Mouse (Mus musculus) adrenal gland (tissue): ENCODE data around the gene Prm3.
"Not testable (repeated sequence)": the region's sequence is repeated elsewhere in the genome, so short reads cannot be mapped to it uniquely, and the experiment has no call there.

ENCODE experiments used
- intact Hi-C: fragments of 180-260 bp; cut with DNase I; formaldehyde crosslinking; loops from one replicate; pipeline ENCODE4 v1.15.1; 2025

Prm3 gene

GRCm38 (mm10) chr16:10802420-10802819, 11.7 kb upstream of the Prm3 start:
- intact Hi-C loops = not testable (repeated sequence)

GRCm38 (mm10) chr16:10796034-10796433, 5.3 kb upstream of the Prm3 start, which contains the start of gene Prm2:
Gene Prm2 (minus strand): TSS chr16:10796134.
- intact Hi-C loops = no loop called here

- intact Hi-C loops = loop anchor here (5.0 to 10.0 kb wide), 3 partner anchors 56 to 147 kb away; no protein-coding TSS in a partner anchor
Measured at GRCm38 (mm10) chr16:10788866-10789265, 1.8 kb downstream of the Prm3 start.

GRCm38 (mm10) chr16:10788271-10788670, 2.4 kb downstream of the Prm3 start, which contains the start of gene Tnp2:
Gene Tnp2 (minus strand): TSS chr16:10788660.
- intact Hi-C loops = loop anchor here (5.0 to 10.0 kb wide), 3 partner anchors 57 to 146 kb away; no protein-coding TSS in a partner anchor

- intact Hi-C loops = loop anchor here (5.0 to 10.0 kb wide), 3 partner anchors 57 to 145 kb away; no protein-coding TSS in a partner anchor
Measured at GRCm38 (mm10) chr16:10787548-10788058, 3.1 kb downstream of the Prm3 start.

DNA sequence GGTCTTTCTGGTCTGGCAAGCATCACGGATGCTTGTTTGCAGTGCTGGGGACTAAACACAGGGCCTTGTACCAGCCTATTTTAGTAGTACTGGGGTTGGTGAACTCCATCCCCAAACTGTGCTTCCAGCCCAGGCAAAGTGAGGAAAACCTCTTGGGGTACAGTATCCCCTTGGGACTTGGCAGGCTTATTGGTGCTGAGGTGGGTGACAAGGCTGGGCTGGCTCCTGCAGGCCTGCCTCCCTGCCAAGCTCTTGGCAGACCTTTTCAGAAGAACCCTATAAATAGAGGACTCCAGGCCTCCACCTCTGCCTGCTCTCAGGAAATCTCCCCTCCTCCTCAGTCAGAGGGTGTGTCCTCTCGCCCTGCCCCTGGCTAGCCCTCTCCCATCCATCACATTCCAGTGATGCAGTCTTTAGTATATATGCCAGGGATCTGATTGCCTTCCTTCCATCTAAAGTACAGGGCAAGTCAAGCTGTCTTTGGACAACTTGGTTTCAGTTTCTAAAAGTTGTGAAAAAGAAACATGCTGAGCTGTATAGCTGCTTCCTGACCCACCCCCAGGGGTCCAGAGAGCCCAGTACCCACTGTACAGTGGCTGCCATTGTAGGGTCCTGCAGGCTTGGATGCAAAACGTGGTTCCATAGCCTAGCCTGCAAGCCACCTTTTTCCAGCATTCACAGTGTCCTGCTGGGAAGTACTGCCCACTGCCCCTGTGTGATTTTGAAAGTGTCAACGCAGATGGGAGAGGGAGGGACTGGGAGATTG, 3.7 kb downstream of the Prm3 start:
- intact Hi-C loops = loop anchor here (5.0 to 10.0 kb wide), 3 partner anchors 58 to 145 kb away; no protein-coding TSS in a partner anchor

- intact Hi-C loops = loop anchor here (5.0 to 10.0 kb wide), 3 partner anchors 59 to 144 kb away; no protein-coding TSS in a partner anchor
Measured at GRCm38 (mm10) chr16:10786288-10786687, 4.4 kb downstream of the Prm3 start.

DNA sequence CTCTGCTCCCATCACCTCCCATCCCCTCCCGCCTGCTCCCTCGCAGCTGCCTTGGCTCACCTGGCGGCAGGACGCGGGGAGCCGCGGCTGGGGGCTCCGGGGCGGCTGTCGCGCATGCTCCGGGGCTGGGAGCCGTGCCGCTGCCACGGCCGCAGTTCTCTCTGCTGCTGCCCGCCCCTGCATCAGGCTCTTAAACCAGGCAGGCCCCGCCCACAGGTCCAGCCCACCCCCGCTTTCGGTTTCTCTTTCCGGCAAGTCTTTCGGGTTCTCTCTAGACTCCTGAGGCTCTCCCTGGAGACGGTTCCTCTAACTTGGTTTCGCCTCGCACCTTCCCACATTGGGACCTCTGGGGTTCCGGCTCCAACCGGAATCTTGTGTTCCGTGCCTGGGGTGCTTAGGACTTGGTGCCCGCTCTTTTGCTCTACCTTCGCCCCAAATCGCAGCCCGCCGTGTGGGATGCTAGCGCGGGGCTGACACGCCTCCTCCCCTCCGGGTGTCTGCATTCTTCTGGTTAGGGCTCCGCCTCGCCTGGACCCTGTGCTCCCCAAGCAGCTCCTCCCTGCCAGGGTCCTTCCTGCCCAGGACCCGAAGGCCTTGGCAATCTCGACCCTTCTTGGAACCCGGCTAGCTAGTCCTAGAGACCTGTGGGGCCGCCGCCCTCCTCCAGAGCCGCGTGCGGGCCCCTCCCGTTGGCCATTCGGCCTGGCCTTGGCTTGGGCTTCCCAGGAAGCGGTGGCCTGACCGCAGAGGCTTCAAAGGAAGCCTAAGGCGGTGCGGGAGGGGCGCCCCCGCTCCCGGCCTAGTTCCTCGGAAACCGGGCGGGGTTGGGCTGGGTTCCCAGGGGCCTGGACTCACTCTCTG, 5.1 kb downstream of the Prm3 start, which contains the start of gene Socs1:
Socs1 (minus strand) TSS at position 166 of the 861 bp plus-strand sequence.
- intact Hi-C loops = loop anchor here (5.0 to 10.0 kb wide), 3 partner anchors 59 to 143 kb away; no protein-coding TSS in a partner anchor

GRCm38 (mm10) chr16:10784793-10785370, 5.8 kb downstream of the Prm3 start:
- intact Hi-C loops = loop anchor here (5.0 to 10.0 kb wide), 5 partner anchors 60 to 213 kb away; no protein-coding TSS in a partner anchor

DNA sequence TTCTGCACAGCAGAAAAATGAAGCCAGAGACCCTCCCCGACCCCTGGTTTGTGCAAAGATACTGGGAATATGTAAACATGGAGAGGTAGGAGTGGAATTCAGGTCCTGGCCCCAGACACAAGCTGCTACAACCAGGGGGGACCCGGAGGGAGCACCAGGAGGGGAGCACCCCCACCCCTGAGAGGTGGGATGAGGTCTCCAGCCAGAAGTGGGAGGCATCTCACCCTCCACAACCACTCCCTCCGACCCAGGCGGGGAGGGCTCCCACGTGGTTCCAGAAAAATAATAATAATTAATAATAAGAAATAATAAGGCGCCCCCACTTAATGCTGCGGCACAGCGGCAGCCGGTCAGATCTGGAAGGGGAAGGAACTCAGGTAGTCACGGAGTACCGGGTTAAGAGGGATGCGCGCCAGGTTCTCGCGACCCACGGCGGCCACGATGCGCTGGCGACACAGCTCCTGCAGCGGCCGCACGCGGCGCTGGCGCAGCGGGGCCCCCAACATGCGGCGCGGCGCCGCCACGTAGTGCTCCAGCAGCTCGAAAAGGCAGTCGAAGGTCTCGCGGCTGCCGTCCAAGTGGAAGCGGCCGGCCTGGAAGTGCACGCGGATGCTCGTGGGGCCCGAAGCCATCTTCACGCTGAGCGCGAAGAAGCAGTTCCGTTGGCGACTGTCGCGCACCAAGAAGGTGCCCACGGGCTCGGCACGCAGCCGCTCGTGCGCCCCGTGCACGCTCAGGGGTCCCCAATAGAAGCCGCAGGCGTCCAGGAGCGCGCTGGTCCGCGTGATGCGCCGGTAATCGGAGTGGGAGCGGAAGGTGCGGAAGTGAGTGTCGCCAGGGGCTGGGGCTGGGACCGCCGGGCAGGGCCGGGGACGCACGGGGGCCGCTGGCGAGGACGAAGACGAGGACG, 6.6 kb downstream of the Prm3 start:
- intact Hi-C loops = loop anchor here (5.0 to 10.0 kb wide), 3 partner anchors 61 to 212 kb away; no protein-coding TSS in a partner anchor

DNA sequence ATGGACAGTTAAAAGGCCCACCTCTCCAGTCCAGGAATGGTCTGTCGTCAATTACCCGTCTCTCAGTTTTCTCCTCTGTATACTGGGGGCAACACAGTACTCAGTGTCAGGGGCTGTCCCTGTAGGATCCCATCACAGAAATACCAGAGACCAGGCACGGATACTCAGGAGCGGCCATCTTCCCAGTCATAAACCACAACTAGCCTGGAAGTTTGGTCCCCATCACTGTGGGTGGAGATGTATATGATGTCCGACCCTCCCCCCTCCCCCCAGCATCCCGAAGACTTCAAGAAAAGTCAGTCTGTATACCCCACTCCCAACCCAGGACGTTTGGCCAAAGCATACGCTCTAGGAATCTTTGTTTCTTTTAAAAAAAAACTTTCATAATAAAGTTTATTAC, 7.3 kb downstream of the Prm3 start:
- intact Hi-C loops = loop anchor here (5.0 to 10.0 kb wide), 3 partner anchors 61 to 211 kb away; no protein-coding TSS in a partner anchor

- intact Hi-C loops = loop anchor here (5.0 to 10.0 kb wide), 3 partner anchors 62 to 211 kb away; no protein-coding TSS in a partner anchor
Measured at GRCm38 (mm10) chr16:10783152-10783434, 7.6 kb downstream of the Prm3 start.

- intact Hi-C loops = loop anchor here (5.0 to 10.0 kb wide), 3 partner anchors 62 to 210 kb away; no protein-coding TSS in a partner anchor
Measured at GRCm38 (mm10) chr16:10782377-10783151, 8.2 kb downstream of the Prm3 start.

DNA sequence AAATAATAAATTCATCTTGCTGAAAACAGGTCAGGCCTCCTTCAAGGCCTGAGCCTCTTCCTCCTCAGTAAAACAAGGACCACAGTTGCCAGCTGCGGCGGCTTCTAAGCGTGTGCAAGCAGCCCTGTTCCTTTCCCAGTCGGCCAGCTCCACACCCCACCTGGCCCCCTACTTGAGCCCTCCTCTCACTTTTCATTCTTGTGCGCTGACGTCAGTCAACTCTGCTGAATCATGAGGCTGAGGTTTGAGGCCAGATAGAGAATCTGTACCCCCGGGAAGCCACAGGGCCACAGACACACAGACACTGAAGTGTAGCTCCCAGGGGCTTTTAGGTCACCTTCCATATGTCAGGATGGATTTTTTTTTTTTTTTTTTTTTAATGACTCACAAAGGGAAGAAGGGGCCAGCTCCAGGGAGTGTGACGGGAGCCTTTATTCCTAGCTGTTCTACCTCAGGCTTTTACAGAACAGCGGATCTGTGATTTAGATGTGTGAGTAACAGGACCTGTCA, 8.8 kb downstream of the Prm3 start:
- intact Hi-C loops = loop anchor here (5.0 to 10.0 kb wide), 3 partner anchors 63 to 210 kb away; no protein-coding TSS in a partner anchor

DNA sequence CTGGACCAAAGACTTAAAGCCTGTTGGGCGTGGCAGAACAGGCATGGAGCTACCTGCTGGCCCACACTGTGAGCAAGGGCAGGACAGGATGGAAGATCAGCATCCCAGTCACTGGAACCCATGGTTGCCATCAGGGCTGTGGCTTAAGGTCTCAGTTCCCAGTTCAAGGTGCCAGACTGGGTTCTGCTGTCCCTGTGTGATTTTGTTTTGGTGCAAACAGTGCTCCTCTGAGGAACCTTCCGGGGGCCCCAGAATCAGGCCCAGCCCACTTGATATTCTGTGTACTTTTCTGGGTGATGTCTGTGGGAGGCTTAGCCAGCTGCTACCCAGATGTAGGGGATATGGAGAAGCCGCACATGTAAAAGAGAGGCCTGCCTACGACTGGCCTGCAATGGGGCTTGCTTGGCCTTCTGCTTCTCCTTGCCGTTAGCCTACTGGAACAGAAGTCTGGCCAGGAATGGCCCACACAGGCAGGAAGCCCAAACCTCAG, 10.0 kb downstream of the Prm3 start:
- intact Hi-C loops = loop anchor here (5.0 to 10.0 kb wide), 3 partner anchors 64 to 208 kb away; no protein-coding TSS in a partner anchor

DNA sequence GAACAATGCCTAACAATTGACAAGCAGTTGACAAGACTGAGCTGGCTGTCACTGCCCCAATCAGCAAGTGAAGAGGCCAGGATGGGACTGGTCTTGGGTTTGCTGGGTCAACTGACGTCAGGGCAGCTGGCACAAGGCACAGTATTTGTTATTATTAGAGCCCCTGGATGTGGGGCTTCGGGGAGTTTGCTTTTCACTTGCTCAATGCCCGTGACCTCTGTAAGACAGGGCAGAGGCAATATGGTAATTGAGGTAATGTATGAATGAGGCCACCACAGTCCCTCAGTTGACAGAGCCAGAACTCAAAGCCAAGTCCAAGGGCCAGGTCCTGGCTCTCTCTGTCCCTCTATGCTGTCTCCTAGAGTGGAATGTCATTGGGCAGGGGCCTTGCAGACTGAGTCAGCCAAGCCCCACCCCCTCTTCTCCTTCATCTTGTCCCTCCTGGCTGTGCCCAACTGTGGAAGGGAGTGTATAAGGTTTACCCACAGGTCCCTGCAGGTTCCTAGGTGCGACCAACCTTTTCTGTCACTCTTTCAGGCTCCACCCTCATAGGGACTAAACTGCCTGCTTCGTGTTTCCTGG, 13.0 kb downstream of the Prm3 start:
- intact Hi-C loops = no loop called here

GRCm38 (mm10) chr16:10776322-10776721, 14.4 kb downstream of the Prm3 start:
- intact Hi-C loops = no loop called here

DNA sequence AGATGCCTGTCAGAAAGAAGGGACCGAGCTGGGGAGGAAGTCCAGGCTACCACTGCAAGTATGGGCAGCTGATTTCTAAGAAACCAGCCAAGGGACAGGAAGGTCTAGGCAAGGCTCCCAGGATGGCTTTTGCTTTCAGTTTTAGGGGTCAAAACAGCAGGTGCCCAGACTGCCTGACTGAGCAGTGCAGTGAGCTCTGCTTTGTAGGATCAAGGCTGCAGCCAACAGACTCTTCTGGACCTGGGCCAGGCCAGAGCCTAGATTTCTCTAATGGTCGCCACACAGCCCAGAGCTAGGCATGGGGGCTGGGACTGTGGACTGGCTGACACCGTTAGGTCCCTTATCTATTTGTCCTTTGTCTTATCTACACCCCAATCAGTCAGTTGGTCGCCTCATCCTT, 16.0 kb downstream of the Prm3 start:
- intact Hi-C loops = no loop called here
